Mouse (Mus musculus) G1E (cell line): ENCODE measurements around the gene Hoxd13. TPM values are rescaled to one million over a fixed set of nuclear protein-coding genes. Genes with fewer than 3 reads are reported as not detected.

Experiments
- ATAC-seq: 2 replicates; pipeline ENCODE4 v1.8.0; 2016; ENCODE audit warnings: mild to moderate bottlenecking; ENCODE audit not compliant: insufficient number of reproducible peaks, poor library complexity, low FRiP score, severe bottlenecking; ENCODE audit errors: extremely low read depth
- DNase-seq: peaks from one replicate; pipeline ENCODE4 v3.0.0; 2012; ENCODE audit warnings: low spot score
- H3K27me3 ChIP-seq: 2 replicates; pipeline ENCODE4 v1.6.1; 2012; ENCODE audit warnings: mild to moderate bottlenecking, low read length, inconsistent platforms; ENCODE audit not compliant: insufficient read depth
- H3K36me3 ChIP-seq: replicated peaks from 2 replicates; pipeline ENCODE3; 2012; ENCODE audit warnings: mild to moderate bottlenecking, inconsistent platforms
- H3K4me1 ChIP-seq: 2 replicates; pipeline ENCODE4 v1.6.1; 2012; ENCODE audit warnings: low read depth, low read length, inconsistent platforms, mixed read lengths; ENCODE audit not compliant: insufficient read depth
- H3K4me3 ChIP-seq: 2 replicates; pipeline ENCODE4 v1.5.1; 2012; ENCODE audit warnings: low read depth, mild to moderate bottlenecking, inconsistent platforms, low read length, moderate library complexity, mixed read lengths
- H3K9me3 ChIP-seq: replicated peaks from 2 replicates; pipeline ENCODE4 v1.6.1; 2012; ENCODE audit warnings: inconsistent platforms
- CTCF ChIP-seq: IDR thresholded peaks from 2 replicates; pipeline ENCODE4 v1.5.1; 2012; ENCODE audit warnings: low read depth, low read length, inconsistent platforms, mixed read lengths
- GATA1 ChIP-seq: IDR thresholded peaks from 2 replicates; pipeline ENCODE4 v1.6.1; 2012; ENCODE audit warnings: borderline replicate concordance, low read length, inconsistent platforms, mixed read lengths
- GATA2 ChIP-seq: IDR thresholded peaks from 2 replicates; pipeline ENCODE4 v1.6.1; 2012; ENCODE audit warnings: low read depth, low read length, inconsistent platforms, borderline replicate concordance
- POLR2AphosphoS5 ChIP-seq: IDR thresholded peaks from 2 replicates; pipeline ENCODE4 v1.6.1; 2012; ENCODE audit warnings: low read depth, low read length, inconsistent platforms; ENCODE audit not compliant: insufficient replicate concordance
- TAL1 ChIP-seq: conservative IDR thresholded peaks from 2 replicates; pipeline ENCODE4 v1.6.1; 2012; ENCODE audit warnings: low read depth, low read length, inconsistent platforms, mixed read lengths
- polyA plus RNA-seq: library from polyadenylated mRNA; stranded (reverse); fragments of >175 nt; gene quantifications from 2 replicates; pipeline ENCODE4 v1.2.3, GENCODE M21; 2012
- total RNA-seq, 2 experiments: library from RNA; stranded (forward) in 1 of 2; stranded (reverse) in 1 of 2; fragments of 200-1000 nt in 1 of 2; fragments of >200 nt in 1 of 2; fragmentation: Nextera tagmentation in 1 of 2; gene quantifications; 2 replicates each; pipeline ENCODE4 v1.2.3; 2014 to 2017

Gene Hoxd13
- total and polyA plus RNA-seq, 3 experiments = 0.05 TPM; not detected in 2

GRCm38 (mm10) chr2:74720384-74720783, 52.3 kb downstream of the Hoxd13 start:
- Histone ChIP-seq H3K36me3 (no peaks in the 10 kb centered on the region), H3K4me3 (no peak overlapping the region), H3K9me3 (no peaks in the 10 kb centered on the region), H3K27me3 (peaks cover 34% of the 10 kb centered on the region), H3K4me1 (peaks cover 12% of the 10 kb centered on the region)
- DNase-seq = no peak
- ATAC-seq = no peak
- no peak for TF ChIP-seq CTCF
- no peak for TF ChIP-seq GATA2
- no peak for TF ChIP-seq TAL1
- TF ChIP-seq GATA1 = no peak
- TF ChIP-seq POLR2AphosphoS5 = no peak

GRCm38 (mm10) chr2:74720955-74721491, 52.9 kb downstream of the Hoxd13 start:
- ATAC-seq = no peak
- TF ChIP-seq GATA1 = no peak
- TF ChIP-seq CTCF = no peak
- no peak for TF ChIP-seq GATA2
- no peak for TF ChIP-seq TAL1
- no peak for TF ChIP-seq POLR2AphosphoS5
- Histone ChIP-seq H3K27me3 (peaks cover 37% of the 10 kb centered on the region), H3K36me3 (no peaks in the 10 kb centered on the region), H3K4me3 (no peak overlapping the region), H3K4me1 (peaks cover 7% of the 10 kb centered on the region), H3K9me3 (no peaks in the 10 kb centered on the region)
- no peak for DNase-seq

Other genes starting within 250 kb of the Hoxd13 start
- gene Lnpk, start 88.9 kb upstream of the Hoxd13 start, total RNA-seq (2014; fragmentation: Nextera tagmentation) = 49.3 and 96.8 TPM in 2 replicates
- gene Lnpk, start 88.9 kb upstream of the Hoxd13 start, total RNA-seq (2017) = 44.5 and 49.1 TPM in 2 replicates
- 8.5 and 15.2 TPM in 2 replicates for gene Lnpk, start 88.9 kb upstream of the Hoxd13 start, polyA plus RNA-seq
- gene Evx2, start 8.8 kb upstream of the Hoxd13 start, total RNA-seq (2014; fragmentation: Nextera tagmentation) = not detected in 2 replicates
- gene Evx2, start 8.8 kb upstream of the Hoxd13 start, total RNA-seq (2017) = 0.05 TPM in 1 of 2 replicates, not detected in the other
- not detected in 2 replicates for gene Evx2, start 8.8 kb upstream of the Hoxd13 start, polyA plus RNA-seq
- gene Hoxd12, start 6.7 kb downstream of the Hoxd13 start, total RNA-seq (2014; fragmentation: Nextera tagmentation) = not detected in 2 replicates
- gene Hoxd12, start 6.7 kb downstream of the Hoxd13 start, total RNA-seq (2017) = not detected in 2 replicates
- not detected in 2 replicates for gene Hoxd12, start 6.7 kb downstream of the Hoxd13 start, polyA plus RNA-seq
- gene Hoxd11, start 11.2 kb downstream of the Hoxd13 start, total RNA-seq (2014; fragmentation: Nextera tagmentation) = not detected in 2 replicates
- 0.05 and 0.06 TPM in 2 replicates for gene Hoxd11, start 11.2 kb downstream of the Hoxd13 start, total RNA-seq (2017)
- not detected in 2 replicates for gene Hoxd11, start 11.2 kb downstream of the Hoxd13 start, polyA plus RNA-seq
- not detected in 2 replicates for gene Hoxd10, start 23.6 kb downstream of the Hoxd13 start, total RNA-seq (2014; fragmentation: Nextera tagmentation)
- gene Hoxd10, start 23.6 kb downstream of the Hoxd13 start, total RNA-seq (2017) = 0.12 and 0.22 TPM in 2 replicates
- not detected in 2 replicates for gene Hoxd10, start 23.6 kb downstream of the Hoxd13 start, polyA plus RNA-seq
- not detected in 2 replicates for gene Hoxd9, start 29.4 kb downstream of the Hoxd13 start, total RNA-seq (2014; fragmentation: Nextera tagmentation)
- not detected in 2 replicates for gene Hoxd9, start 29.4 kb downstream of the Hoxd13 start, total RNA-seq (2017)
- not detected in 2 replicates for gene Hoxd9, start 29.4 kb downstream of the Hoxd13 start, polyA plus RNA-seq
- not detected in 2 replicates for gene Hoxd8, start 36.3 kb downstream of the Hoxd13 start, total RNA-seq (2014; fragmentation: Nextera tagmentation)
- gene Hoxd8, start 36.3 kb downstream of the Hoxd13 start, total RNA-seq (2017) = not detected in 2 replicates
- not detected in 2 replicates for gene Hoxd8, start 36.3 kb downstream of the Hoxd13 start, polyA plus RNA-seq
- gene Hoxd3, start 43.6 kb downstream of the Hoxd13 start, total RNA-seq (2014; fragmentation: Nextera tagmentation) = 0.29 and 0.75 TPM in 2 replicates
- 0.22 TPM in 1 of 2 replicates, not detected in the other for gene Hoxd3, start 43.6 kb downstream of the Hoxd13 start, total RNA-seq (2017)
- 0.17 TPM in 1 of 2 replicates, not detected in the other for gene Hoxd3, start 43.6 kb downstream of the Hoxd13 start, polyA plus RNA-seq
- gene Hoxd4, start 43.6 kb downstream of the Hoxd13 start, total RNA-seq (2014; fragmentation: Nextera tagmentation) = 4.7 and 8.7 TPM in 2 replicates
- 2.6 and 4.4 TPM in 2 replicates for gene Hoxd4, start 43.6 kb downstream of the Hoxd13 start, total RNA-seq (2017)
- gene Hoxd4, start 43.6 kb downstream of the Hoxd13 start, polyA plus RNA-seq = 10.8 and 14.3 TPM in 2 replicates
- 1.2 TPM in 1 of 2 replicates, not detected in the other for gene Gm28230, start 58.4 kb downstream of the Hoxd13 start, total RNA-seq (2014; fragmentation: Nextera tagmentation)
- gene Gm28230, start 58.4 kb downstream of the Hoxd13 start, total RNA-seq (2017) = 0.23 and 0.33 TPM in 2 replicates
- 0.52 and 0.55 TPM in 2 replicates for gene Gm28230, start 58.4 kb downstream of the Hoxd13 start, polyA plus RNA-seq
- not detected in 2 replicates for gene Hoxd1, start 94.7 kb downstream of the Hoxd13 start, total RNA-seq (2014; fragmentation: Nextera tagmentation)
- gene Hoxd1, start 94.7 kb downstream of the Hoxd13 start, total RNA-seq (2017) = 0.05 and 0.06 TPM in 2 replicates
- gene Hoxd1, start 94.7 kb downstream of the Hoxd13 start, polyA plus RNA-seq = not detected in 2 replicates
- gene Mtx2, start 157.5 kb downstream of the Hoxd13 start, total RNA-seq (2014; fragmentation: Nextera tagmentation) = 96.4 and 101 TPM in 2 replicates
- 93.3 and 129 TPM in 2 replicates for gene Mtx2, start 157.5 kb downstream of the Hoxd13 start, total RNA-seq (2017)
- 69.9 and 95.4 TPM in 2 replicates for gene Mtx2, start 157.5 kb downstream of the Hoxd13 start, polyA plus RNA-seq